Mouse (Mus musculus): Measurements from ENCODE around the gene Gm19345.

GRCm38 (mm10) chr7:19871943-19872601 is 20.3 kb downstream of the Gm19345 start:
- TF ChIP-seq CTCF (IDR thresholded peaks at IDR 0.05; ENCODE audit: low read depth, low read length): peak; percentile 97
- TF ChIP-seq POLR2A (IDR thresholded peaks at IDR 0.05; ENCODE audit: borderline replicate concordance, low read depth, low read length): no peak
